Mouse (Mus musculus) embryo, embryonic 10.5 days (tissue): Measurements from ENCODE around the gene Tecr.
"Not testable (repeated sequence)": the region's sequence is repeated elsewhere in the genome, so short reads cannot be mapped to it uniquely, and the experiment has no call there.

Source experiments
- DNase-seq: peaks from one replicate; pipeline ENCODE4 v3.0.0-alpha.2; 2015; ENCODE audit warnings: low spot score

Gene Tecr

GRCm38 (mm10) chr8:83580826-83581225 is 26.9 kb downstream of the Tecr start:
- no peak for DNase-seq

GRCm38 (mm10) chr8:83579676-83580075 is 28.1 kb downstream of the Tecr start:
- no peak for DNase-seq

GRCm38 (mm10) chr8:83578131-83579055 is 29.4 kb downstream of the Tecr start:
- no peak for DNase-seq

- DNase-seq = no peak
Observed at GRCm38 (mm10) chr8:83577384-83577791, 30.4 kb downstream of the Tecr start.

- DNase-seq = no peak
Observed at GRCm38 (mm10) chr8:83576921-83577320, 30.9 kb downstream of the Tecr start.

- no peak for DNase-seq
Observed at GRCm38 (mm10) chr8:83576516-83576895, 31.3 kb downstream of the Tecr start.

- no peak for DNase-seq
Observed at GRCm38 (mm10) chr8:83575561-83576515, 31.9 kb downstream of the Tecr start.

GRCm38 (mm10) chr8:83574631-83575315 is 33.0 kb downstream of the Tecr start:
- DNase-seq = no peak

GRCm38 (mm10) chr8:83573140-83573875 is 34.5 kb downstream of the Tecr start:
- DNase-seq = no peak

GRCm38 (mm10) chr8:83572246-83572812 is 35.4 kb downstream of the Tecr start:
- no peak for DNase-seq

GRCm38 (mm10) chr8:83571791-83572190 is 36.0 kb downstream of the Tecr start:
- no peak for DNase-seq

- not testable (repeated sequence) for DNase-seq
Observed at GRCm38 (mm10) chr8:83571001-83571340, 36.8 kb downstream of the Tecr start.

- no peak for DNase-seq
Observed at GRCm38 (mm10) chr8:83570272-83571000, 37.3 kb downstream of the Tecr start.

GRCm38 (mm10) chr8:83569165-83569564 is 38.6 kb downstream of the Tecr start:
- DNase-seq = no peak

- DNase-seq = no peak
Observed at GRCm38 (mm10) chr8:83568755-83569154, 39.0 kb downstream of the Tecr start.

GRCm38 (mm10) chr8:83568128-83568527 is 39.6 kb downstream of the Tecr start:
- DNase-seq = no peak

- DNase-seq = no peak
Observed at GRCm38 (mm10) chr8:83567668-83568067, 40.1 kb downstream of the Tecr start.

- peak; percentile 95 for DNase-seq
Observed at GRCm38 (mm10) chr8:83566469-83567395, 41.0 kb downstream of the Tecr start, which contains the start of gene Ndufb7. Gene Ndufb7 (plus strand): TSS chr8:83566671.

GRCm38 (mm10) chr8:83565731-83566375 is 41.9 kb downstream of the Tecr start:
- peak; percentile 72 for DNase-seq
